Mouse (Mus musculus) WW6 (cell line): ENCODE results near the gene Ift122.

Experiments used
- DNase-seq: peaks from one replicate; pipeline ENCODE4 v3.0.0-alpha.2; 2013; ENCODE audit warnings: low read depth, low spot score

The Ift122 gene

GRCm38 (mm10) chr6:115853091-115853813, at the start of gene Ift122, which contains the start of gene Mbd4:
Gene Ift122, plus strand, starts transcription at chr6:115853470.
Gene Mbd4, minus strand, starts transcription at chr6:115853371.
- peak; percentile 100 for DNase-seq

- DNase-seq: peak; percentile 73
These were observed 49.5 kb upstream of the Ift122 start for GRCm38 (mm10) chr6:115803541-115804382.

- DNase-seq: no peak
These were observed 48.7 kb upstream of the Ift122 start for GRCm38 (mm10) chr6:115804432-115805192.

GRCm38 (mm10) chr6:115807464-115808195, 45.6 kb upstream of the Ift122 start:
- no peak for DNase-seq

- no peak for DNase-seq
These were observed 45.1 kb upstream of the Ift122 start for GRCm38 (mm10) chr6:115808196-115808487.

GRCm38 (mm10) chr6:115808488-115809231, 44.6 kb upstream of the Ift122 start, which contains the start of gene Rpl32:
Gene Rpl32, minus strand, starts transcription at chr6:115808747.
- peak; percentile 78 for DNase-seq

GRCm38 (mm10) chr6:115811606-115812005, 41.7 kb upstream of the Ift122 start:
- DNase-seq: no peak

- DNase-seq: no peak
These were observed 39.2 kb upstream of the Ift122 start for GRCm38 (mm10) chr6:115814104-115814503.

- no peak for DNase-seq
These were observed 38.2 kb upstream of the Ift122 start for GRCm38 (mm10) chr6:115815041-115815440.

GRCm38 (mm10) chr6:115818129-115818528, 35.1 kb upstream of the Ift122 start:
- DNase-seq: no peak

- DNase-seq: no peak
These were observed 31.9 kb upstream of the Ift122 start for GRCm38 (mm10) chr6:115821216-115821993.

- DNase-seq: peak; percentile 91
These were observed 29.3 kb upstream of the Ift122 start for GRCm38 (mm10) chr6:115823850-115824464.

- DNase-seq: no peak
These were observed 22.3 kb upstream of the Ift122 start for GRCm38 (mm10) chr6:115830779-115831601.

GRCm38 (mm10) chr6:115832152-115832850, 21.0 kb upstream of the Ift122 start:
- DNase-seq: no peak

- no peak for DNase-seq
These were observed 19.4 kb upstream of the Ift122 start for GRCm38 (mm10) chr6:115833861-115834260.

- DNase-seq: peak; percentile 87
These were observed 15.1 kb upstream of the Ift122 start, which contains the start of gene Efcab12 for GRCm38 (mm10) chr6:115838161-115838597. Gene Efcab12, minus strand, starts transcription at chr6:115838412.

- DNase-seq: no peak
These were observed 14.5 kb upstream of the Ift122 start for GRCm38 (mm10) chr6:115838745-115839144.

- no peak for DNase-seq
These were observed 8.3 kb upstream of the Ift122 start for GRCm38 (mm10) chr6:115845006-115845405.
